Mouse (Mus musculus) ES-Bruce4 (cell line): ENCODE data around the gene 1110032F04Rik.

Experiments
- EP300 ChIP-seq: IDR thresholded peaks from 2 replicates; pipeline ENCODE4 v1.6.1; 2011; ENCODE audit warnings: low read depth, low read length; ENCODE audit not compliant: insufficient read depth
- POLR2A ChIP-seq: IDR thresholded peaks from one replicate; pipeline ENCODE4 v1.8.1; 2011; ENCODE audit warnings: low read length; ENCODE audit not compliant: insufficient read depth

DNA sequence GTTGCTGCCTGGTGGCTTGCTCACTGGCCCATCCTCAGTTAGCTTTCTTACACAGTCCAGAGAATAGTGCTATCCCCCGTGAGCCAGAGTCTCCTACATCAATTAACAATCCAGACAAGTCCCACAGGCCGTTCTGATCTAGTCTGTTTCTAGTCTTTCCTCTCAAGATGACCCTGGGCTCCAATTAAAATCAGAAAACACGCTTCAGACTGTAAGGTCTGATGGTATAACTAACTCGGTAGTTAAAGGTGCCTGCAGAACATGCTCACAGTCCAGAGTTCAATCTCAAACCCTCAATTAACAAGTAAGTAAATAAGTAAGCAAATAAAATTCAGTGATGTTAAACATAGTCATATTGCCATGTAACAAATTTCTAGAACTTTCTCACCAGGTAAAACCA lies 48.0 kb upstream of the 1110032F04Rik start:
- TF ChIP-seq EP300 (no peak), POLR2A (no peak)
